Mouse (Mus musculus) C2C12 (cell line): Measurements from ENCODE around the gene Gdf15.

Source experiments
- CTCF ChIP-seq: IDR thresholded peaks from one replicate; pipeline ENCODE4 v1.5.1; 2011; ENCODE audit not compliant: control insufficient read depth, insufficient read depth, insufficient read length
- FOSL1 ChIP-seq: IDR thresholded peaks from one replicate; pipeline ENCODE4 v1.8.0; 2011; ENCODE audit warnings: mild to moderate bottlenecking, low read length; ENCODE audit not compliant: poor library complexity, insufficient read depth, severe bottlenecking
- MAX ChIP-seq: IDR thresholded peaks from one replicate; pipeline ENCODE4 v1.6.1; 2011; ENCODE audit warnings: mild to moderate bottlenecking, control low read depth
- MYOD1 ChIP-seq: IDR thresholded peaks from one replicate; pipeline ENCODE4 v1.6.1; 2011; ENCODE audit warnings: low read depth; ENCODE audit not compliant: control insufficient read depth, insufficient read length
- USF1 ChIP-seq: IDR thresholded peaks from one replicate; pipeline ENCODE4 v1.6.1; 2011; ENCODE audit warnings: low read depth, mild to moderate bottlenecking, control low read depth, moderate library complexity

- no peak for TF ChIP-seq MAX
- TF ChIP-seq CTCF, result no peak
- no peak for TF ChIP-seq FOSL1
- TF ChIP-seq USF1, result no peak
- TF ChIP-seq MYOD1, result no peak
Observed at GRCm38 (mm10) chr8:70680039-70680438, 47.8 kb upstream of the Gdf15 start.
